Mouse (Mus musculus) megakaryocyte, embryonic 14.5 days (primary cell): Measurements from ENCODE around the gene Phox2b.

ENCODE experiments used
- FLI1 ChIP-seq: IDR thresholded peaks from 2 replicates; pipeline ENCODE4 v1.6.1; 2012; ENCODE audit warnings: low read length, inconsistent platforms, mixed read lengths
- GATA1 ChIP-seq: IDR thresholded peaks from 3 replicates; pipeline ENCODE4 v1.6.1; 2012; ENCODE audit warnings: mixed read lengths, low read length, inconsistent platforms, borderline replicate concordance

DNA sequence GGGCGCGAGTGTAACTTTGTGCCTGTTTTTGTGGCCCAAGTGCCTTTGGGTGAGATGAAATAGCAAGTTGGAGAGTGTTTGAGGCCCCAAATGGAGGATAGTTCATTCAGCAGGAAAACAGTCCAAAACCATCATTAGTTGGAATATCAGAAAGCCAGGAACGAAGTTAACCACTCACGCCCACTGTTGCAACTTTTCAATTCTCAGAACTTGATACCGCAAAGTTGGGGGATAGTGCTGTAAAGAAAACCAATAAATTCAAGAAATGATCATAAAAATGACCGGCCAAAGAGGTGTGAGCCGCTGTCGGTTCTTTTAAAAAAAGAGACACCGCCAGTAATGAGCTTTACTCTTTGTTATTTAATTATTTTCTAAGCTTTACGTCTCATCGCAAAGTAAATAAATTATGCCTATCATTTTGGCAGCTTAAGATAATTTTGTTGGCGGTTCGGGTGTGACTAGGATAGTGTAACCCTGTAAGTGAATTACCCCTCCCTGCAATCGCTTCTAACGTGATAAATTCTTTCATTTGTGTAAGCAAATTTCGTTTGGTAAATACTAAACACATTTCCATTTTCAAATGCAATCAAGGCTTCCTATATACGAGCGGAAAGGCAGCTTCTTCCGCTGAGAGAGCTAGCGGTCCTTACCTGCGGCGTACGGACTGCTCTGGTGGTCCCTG, 909 bp downstream of the Phox2b start:
- TF ChIP-seq FLI1: no peak
- no peak for TF ChIP-seq GATA1
